Mouse (Mus musculus) limb, embryonic 13.5 days (tissue): Measurements from ENCODE around the gene Bcl2a1d. TPM values are rescaled to one million over a fixed set of nuclear protein-coding genes. Genes with fewer than 3 reads are reported as not detected.
"Not testable (repeated sequence)": the region's sequence is repeated elsewhere in the genome, so short reads cannot be mapped to it uniquely, and the experiment has no call there.

Experiments used
- ATAC-seq: fragments of 200-750 bp; cut with Nextera tagmentation; 2 replicates; pipeline ENCODE4 v1.8.0; 2017; ENCODE audit warnings: low read depth, moderate number of reproducible peaks, moderate TSS enrichment; ENCODE audit not compliant: low FRiP score
- H3K27ac ChIP-seq: fragments of 300-500 bp; sonication (generic); 2 replicates; pipeline ENCODE4 v1.5.1; 2015; ENCODE audit warnings: inconsistent platforms, mild to moderate bottlenecking, moderate library complexity
- H3K27me3 ChIP-seq: fragments of 300-500 bp; sonication (generic); 2 replicates; pipeline ENCODE4 v1.6.1; 2015; ENCODE audit warnings: mild to moderate bottlenecking, inconsistent platforms
- H3K36me3 ChIP-seq: fragments of 300-500 bp; sonication (generic); 2 replicates; pipeline ENCODE4 v1.6.1; 2015; ENCODE audit warnings: inconsistent platforms, mild to moderate bottlenecking, moderate library complexity
- H3K4me1 ChIP-seq: fragments of 300-500 bp; sonication (generic); 2 replicates; pipeline ENCODE4 v1.6.1; 2015; ENCODE audit warnings: inconsistent platforms
- H3K4me2 ChIP-seq: fragments of 300-500 bp; sonication (generic); replicated peaks from 2 replicates; pipeline ENCODE4 v1.6.1; 2015; ENCODE audit warnings: inconsistent platforms, mild to moderate bottlenecking, moderate library complexity
- H3K4me3 ChIP-seq: fragments of 300-500 bp; sonication (generic); 2 replicates; pipeline ENCODE4 v1.5.1; 2015; ENCODE audit warnings: moderate library complexity, mild to moderate bottlenecking, inconsistent platforms
- H3K9ac ChIP-seq: fragments of 300-500 bp; sonication (generic); 2 replicates; pipeline ENCODE4 v1.6.1; 2015; ENCODE audit warnings: mild to moderate bottlenecking, inconsistent platforms
- H3K9me3 ChIP-seq: fragments of 300-500 bp; sonication (generic); 2 replicates; pipeline ENCODE4 v1.6.1; 2016; ENCODE audit warnings: inconsistent platforms
- WGBS: fragments of 180-500 bp; shearing (Covaris S2); methylation state at CpG from one replicate; pipeline ENCODE4 v1.1.7; 2015; 5-methylcytosine and 5-hydroxymethylcytosine counted together
- polyA plus RNA-seq: library from polyadenylated mRNA; unstranded; fragments of >200 nt; fragmentation: Nextera tagmentation; extraction: Ambion mirVana; gene quantifications from 2 replicates; pipeline ENCODE4 v1.2.1, GENCODE M21; 2015

Bcl2a1d gene
- polyA plus RNA-seq, 1 experiment from 2014 or later = 0.27 TPM

DNA sequence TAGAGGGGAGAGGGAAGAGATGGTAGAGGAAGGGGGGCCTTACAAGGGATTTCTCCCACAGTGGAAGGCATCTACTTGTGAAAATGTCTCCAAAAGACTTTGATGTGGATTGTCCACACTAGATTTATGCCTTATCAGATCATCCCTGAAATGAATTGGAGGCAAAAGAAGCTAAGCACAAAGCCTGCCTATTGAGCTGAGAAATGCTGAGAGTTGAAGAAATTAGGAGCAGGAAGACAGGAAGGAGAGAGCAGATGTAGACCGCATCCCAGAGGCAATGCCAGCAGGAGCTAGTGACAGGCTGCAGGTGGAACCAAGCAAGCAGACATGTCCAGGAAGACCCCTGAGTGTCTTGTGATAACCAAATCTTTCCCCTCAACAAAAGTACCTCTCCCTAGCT is 45.0 kb downstream of the Bcl2a1d start:
- H3K27me3 ChIP-seq, H3K4me1 ChIP-seq, H3K4me3 ChIP-seq, H3K27ac ChIP-seq, H3K9ac ChIP-seq, H3K9me3 ChIP-seq, H3K36me3 ChIP-seq, H3K4me2 ChIP-seq, ATAC-seq: not testable (repeated sequence)
- WGBS = 96% methylated on average over 1 of the region's 1 CpGs

Other genes starting within 250 kb of the Bcl2a1d start
- 114 TPM in 2 replicates for gene Syncrip, start 249.3 kb downstream of the Bcl2a1d start, polyA plus RNA-seq
- 14.7 and 15.5 TPM in 2 replicates for gene Zfp949, start 183.9 kb downstream of the Bcl2a1d start, polyA plus RNA-seq
- gene Trim43a, start 151.0 kb downstream of the Bcl2a1d start, polyA plus RNA-seq = 0.19 and 0.20 TPM in 2 replicates
- 42.9 and 45.4 TPM in 2 replicates for gene Mthfsl, start 11.6 kb downstream of the Bcl2a1d start, polyA plus RNA-seq
- 0.22 TPM in 1 of 2 replicates, not detected in the other for gene Trim43c, start 107.2 kb upstream of the Bcl2a1d start, polyA plus RNA-seq
- gene Bcl2a1a, start 225.0 kb upstream of the Bcl2a1d start, polyA plus RNA-seq = not detected in 2 replicates